Mouse (Mus musculus): ENCODE measurements around the gene Olfr148. TPM values are rescaled to one million over a fixed set of nuclear protein-coding genes. Genes with fewer than 3 reads are reported as not detected.

Gene Olfr148
- total RNA-seq (2021), result not detected

DNA sequence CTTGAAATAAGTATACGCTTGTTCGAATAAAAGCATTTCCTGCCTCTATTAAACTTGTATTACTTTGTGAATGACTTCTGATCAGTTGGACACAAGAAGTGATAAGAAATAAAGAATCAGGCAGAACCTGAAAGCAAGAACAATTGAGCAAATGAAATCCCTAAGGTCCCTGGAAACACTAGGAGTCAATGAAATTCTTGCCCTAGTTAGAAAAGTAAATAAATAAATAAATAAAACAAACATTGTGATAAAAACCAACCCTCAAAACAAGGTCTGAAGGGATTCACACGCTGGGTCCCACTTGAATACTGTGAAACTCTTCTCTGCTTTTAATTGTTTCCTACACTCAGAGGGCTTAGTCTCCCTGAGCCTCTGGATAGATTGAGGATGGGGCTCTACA is at the start of gene Olfr148:
Gene Olfr148, plus strand, starts transcription at position 301 of the 400 bp plus-strand sequence.
- no peak for DNase-seq (ENCODE audit: low spot score)
- intact Hi-C loops (cut with DNase I), result no loop called here

GRCm38 (mm10) chr9:39575469-39575868 is 35.0 kb upstream of the Olfr148 start, which contains the start of gene Olfr959:
Gene Olfr959 (minus strand): TSS chr9:39575569.
- intact Hi-C loops (cut with DNase I), result no loop called here

DNA sequence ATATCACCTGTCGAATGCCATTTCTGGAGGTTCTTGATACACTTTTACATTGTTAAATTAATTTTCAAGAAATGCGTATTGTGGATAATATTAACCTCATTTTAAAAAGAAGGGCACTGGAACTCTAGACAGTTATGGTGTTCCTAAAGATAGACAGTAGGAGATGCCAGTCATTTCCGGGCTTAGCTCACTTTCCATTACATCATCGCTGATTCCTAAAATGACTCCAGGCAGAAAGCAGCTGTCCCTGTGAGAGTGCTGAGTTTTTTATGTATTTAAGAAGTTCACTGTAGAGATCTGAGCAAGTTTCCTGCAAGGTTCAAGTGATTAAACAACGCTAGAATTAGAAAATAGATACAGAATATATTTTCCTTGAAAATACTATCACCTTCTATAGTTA is 33.4 kb upstream of the Olfr148 start:
- no peak for DNase-seq (ENCODE audit: low spot score)
- intact Hi-C loops (cut with DNase I), result no loop called here

More at GRCm38 (mm10) chr9:39575469-39575868, 35.0 kb upstream of the Olfr148 start, which contains the start of gene Olfr959:
- no peak for DNase-seq (ENCODE audit: low spot score)

DNA sequence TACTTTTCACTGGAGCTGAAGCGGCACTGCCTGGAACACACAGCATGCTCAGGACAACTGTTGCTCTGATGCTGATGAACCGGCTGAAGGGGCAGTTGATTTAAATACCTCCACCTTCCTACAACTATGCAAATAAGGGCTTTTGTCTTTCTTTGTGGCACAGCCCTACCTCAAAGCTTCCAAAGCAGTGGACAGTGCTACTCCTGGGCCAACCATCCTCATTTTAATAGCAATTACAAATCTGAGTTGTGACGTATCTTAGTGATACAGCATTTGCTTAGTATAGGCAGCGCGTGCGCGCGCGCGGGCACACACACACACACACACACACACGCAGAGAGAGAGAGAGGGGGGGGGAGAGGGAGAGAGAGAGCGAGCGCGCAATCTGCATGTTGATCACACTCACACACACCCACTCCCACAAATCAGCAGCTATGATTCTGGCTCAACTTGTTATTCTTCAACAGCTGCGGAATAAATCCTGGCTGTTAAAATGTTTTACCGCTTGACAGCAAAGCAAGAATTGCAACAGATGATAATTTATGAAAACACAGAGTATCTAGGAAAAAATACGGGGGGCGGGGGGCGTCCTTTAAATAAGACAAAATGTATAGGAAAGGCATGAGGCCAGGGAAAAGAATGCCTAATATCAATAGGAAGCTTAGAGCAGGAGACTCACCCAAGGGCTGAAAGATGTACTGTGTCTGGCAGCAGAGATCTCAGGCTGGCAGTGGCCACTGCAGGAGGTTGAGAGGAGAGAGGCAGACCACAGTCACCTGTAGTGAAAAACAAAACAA is 7.7 kb upstream of the Olfr148 start:
- intact Hi-C loops (cut with DNase I), result no loop called here
- DNase-seq (ENCODE audit: low spot score), result no peak

DNA sequence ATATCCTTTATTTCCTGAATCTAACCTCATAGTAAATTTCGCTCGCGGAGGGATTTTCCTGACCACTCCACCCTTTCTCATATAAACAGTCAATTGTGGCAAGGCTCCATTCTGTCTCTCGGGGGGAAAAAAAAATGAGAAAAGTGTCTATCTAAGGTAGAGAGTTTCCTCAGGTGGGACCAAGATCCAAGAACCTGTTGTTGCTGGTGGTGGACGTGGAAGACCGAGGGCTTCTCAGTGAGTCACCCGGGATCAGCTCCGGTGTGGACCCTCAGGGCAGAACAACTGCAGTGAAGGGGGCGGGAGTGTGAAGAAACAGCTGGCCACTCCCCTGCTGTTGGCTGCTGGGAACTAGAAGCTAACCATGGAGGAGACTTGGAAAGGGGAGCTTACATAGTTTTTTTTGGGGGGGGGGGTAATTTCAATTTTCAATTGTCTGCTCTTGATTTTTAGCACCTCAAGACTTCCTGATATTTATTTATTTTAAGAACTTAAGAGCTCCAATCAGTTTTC is 7.1 kb upstream of the Olfr148 start:
- intact Hi-C loops (cut with DNase I), result no loop called here
- DNase-seq (ENCODE audit: low spot score), result no peak

GRCm38 (mm10) chr9:39603999-39604453 is 6.4 kb upstream of the Olfr148 start, which contains the start of gene AW551984:
Gene AW551984 (minus strand): TSS chr9:39604403.
- DNase-seq (ENCODE audit: low spot score), result no peak
- intact Hi-C loops (cut with DNase I), result no loop called here

DNA sequence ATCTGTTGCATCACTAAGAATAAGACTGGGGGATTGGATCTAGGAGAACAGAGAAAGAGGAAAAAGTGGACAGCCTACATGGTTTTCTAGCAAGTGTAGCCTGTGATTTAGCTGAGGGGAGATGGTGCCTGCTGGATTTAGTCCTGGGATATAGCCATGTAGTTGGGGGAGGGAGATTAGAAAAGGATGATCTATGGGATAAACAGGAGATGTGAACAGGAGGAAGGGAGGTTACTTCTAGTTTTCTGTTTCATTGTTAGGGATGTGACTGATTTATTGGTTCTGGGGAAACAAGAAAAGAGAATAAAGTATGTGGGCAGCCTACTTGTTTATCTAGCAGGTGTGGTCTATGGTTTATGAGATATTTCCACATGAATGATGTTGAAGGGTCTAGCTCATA is 2.0 kb upstream of the Olfr148 start:
- intact Hi-C loops (cut with DNase I), result no loop called here
- DNase-seq (ENCODE audit: low spot score), result no peak

- intact Hi-C loops (cut with DNase I), result loop anchor here (1.0 kb wide), 1 partner anchor 103 kb away; no protein-coding TSS in a partner anchor
- no peak for DNase-seq (ENCODE audit: low spot score)
These were observed 1.5 kb downstream of the Olfr148 start for GRCm38 (mm10) chr9:39611953-39612352.

DNA sequence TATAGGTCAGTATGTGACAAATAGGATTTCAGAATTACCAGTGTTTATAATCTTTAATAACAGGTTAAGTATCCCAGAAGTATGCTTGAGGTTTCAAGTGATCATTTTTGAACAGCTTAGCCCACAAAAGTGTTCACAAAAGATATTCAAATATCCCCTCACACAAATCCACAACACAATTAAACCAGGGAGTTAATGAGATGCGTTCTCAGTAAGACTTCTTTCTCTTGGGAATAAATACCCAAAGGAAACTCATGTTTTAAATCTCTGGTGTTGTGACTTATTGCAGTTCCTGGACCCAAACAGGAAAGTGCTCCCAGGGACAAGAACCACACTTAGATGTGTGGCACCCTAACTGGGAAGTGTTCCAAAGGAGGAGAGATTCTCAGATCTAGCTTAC is 10.6 kb downstream of the Olfr148 start, which contains the start of gene Olfr960:
Gene Olfr960, plus strand, starts transcription at position 301 of the 400 bp plus-strand sequence.
- DNase-seq (ENCODE audit: low spot score), result no peak
- intact Hi-C loops (cut with DNase I), result no loop called here

DNA sequence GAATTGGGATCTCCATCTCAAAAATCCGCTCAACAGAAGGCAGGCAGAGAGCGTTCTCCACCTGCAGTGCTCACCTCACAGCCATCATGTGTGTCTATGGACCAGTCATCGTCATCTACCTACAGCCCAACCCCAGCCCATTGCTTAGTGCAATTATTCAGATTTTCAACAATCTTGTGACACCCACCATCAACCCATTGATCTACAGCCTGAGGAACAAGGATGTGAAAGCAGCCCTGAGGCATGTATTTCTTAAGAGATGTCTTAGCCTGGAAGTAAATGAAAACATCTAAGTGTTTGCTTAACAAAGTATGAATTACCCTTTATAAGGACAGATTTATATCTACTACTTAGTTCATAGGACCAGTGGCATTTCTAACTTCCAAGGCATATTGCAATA is 13.3 kb downstream of the Olfr148 start:
- DNase-seq (ENCODE audit: low spot score), result no peak
- intact Hi-C loops (cut with DNase I), result no loop called here

DNA sequence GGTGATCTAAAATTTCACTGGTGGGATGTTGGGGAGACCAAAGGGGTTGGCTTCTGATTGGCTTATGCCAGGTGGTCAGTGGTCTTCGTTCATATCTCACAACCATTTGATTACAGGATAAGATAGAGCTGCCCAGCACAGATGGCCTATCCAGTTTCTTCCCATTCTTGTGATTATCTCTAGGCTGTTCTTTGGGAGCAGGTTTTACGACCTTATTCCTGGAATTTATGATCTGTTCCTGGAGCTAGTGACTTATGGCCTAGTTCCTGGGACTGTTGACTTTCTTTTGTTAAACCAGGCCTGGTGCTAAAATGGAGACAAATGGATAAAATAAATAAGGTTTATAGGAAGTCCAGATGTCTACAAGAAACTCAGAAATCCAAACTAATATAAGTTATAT is 14.3 kb downstream of the Olfr148 start:
- DNase-seq (ENCODE audit: low spot score), result no peak
- intact Hi-C loops (cut with DNase I), result no loop called here

DNA sequence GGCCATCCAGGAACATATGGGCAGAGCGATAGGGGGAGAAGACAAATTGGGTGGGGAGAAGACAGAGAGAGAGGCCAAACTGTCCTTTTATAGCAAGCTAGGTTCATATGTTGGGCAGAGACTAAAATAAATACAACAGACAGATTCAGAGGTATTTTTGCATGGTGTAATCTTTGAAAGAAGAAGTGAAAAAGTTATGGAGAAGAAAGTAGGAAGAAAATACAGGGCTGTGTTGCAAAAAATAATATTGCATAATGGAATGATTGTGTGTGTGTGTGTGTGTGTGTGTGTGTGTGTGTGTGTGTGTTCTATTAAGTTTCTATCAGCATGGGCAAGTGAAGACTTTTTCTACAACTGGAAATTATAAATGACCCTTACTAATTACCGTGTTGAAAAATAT is 18.6 kb downstream of the Olfr148 start:
- no peak for DNase-seq (ENCODE audit: low spot score)
- intact Hi-C loops (cut with DNase I), result no loop called here

- no peak for DNase-seq (ENCODE audit: low spot score)
- intact Hi-C loops (cut with DNase I), result no loop called here
These were observed 23.6 kb downstream of the Olfr148 start for GRCm38 (mm10) chr9:39633913-39634594.

DNA sequence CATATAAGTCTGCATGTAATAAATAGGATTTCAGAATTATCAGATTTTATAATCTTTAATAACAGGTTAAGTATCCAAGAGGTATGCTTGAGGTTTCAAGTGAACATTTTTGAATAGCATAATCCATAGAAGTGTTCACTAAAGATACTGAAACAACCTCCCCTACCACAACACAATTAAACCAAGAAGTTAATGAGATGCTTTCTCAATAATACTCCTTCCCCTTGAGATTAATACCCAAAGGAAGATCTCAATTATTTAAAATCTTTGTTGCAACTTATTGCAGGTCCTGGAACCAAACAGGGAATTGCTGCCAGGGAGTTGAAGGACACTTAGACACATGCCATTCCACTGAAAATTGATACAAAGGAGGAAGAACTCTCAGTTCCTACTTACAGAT is 34.3 kb downstream of the Olfr148 start, which contains the start of gene Olfr961:
Gene Olfr961, plus strand, starts transcription at position 301 of the 400 bp plus-strand sequence.
- DNase-seq (ENCODE audit: low spot score), result no peak
- intact Hi-C loops (cut with DNase I), result no loop called here

- intact Hi-C loops (cut with DNase I), result no loop called here
- DNase-seq (ENCODE audit: low spot score), result no peak
These were observed 36.9 kb downstream of the Olfr148 start for GRCm38 (mm10) chr9:39647382-39647781.

DNA sequence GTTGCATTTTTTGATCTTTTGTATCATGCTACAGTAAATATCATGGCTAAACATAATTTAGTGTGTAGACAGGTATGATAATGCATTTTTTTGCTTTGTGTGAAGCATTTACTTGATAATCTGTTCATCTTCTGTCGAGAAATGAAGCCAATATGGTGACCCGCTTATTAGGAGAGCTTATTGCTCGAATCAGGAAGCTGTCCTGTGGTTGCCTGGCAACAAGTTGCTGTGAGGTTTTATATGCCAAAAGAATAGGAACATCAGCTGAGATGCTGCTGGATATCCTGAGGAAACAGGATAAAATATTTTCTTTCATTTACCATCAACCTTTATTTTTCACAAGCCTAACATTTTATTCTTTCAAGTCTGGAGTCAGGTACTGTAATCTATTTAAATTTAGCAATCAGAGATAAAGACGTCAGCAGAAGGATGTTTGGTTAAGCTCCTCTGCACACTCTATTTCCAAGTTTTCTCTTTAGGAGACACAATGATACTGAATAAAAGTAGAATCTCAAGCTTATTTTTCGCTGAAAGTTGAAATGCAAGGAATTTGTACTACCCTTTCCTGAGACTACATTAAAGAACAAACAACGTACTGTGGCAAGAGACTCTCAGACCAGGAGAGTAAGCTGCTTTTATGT is 44.4 kb downstream of the Olfr148 start:
- intact Hi-C loops (cut with DNase I), result no loop called here
- DNase-seq (ENCODE audit: low spot score), result no peak

All from heart, postnatal 25 days (tissue).